Mouse (Mus musculus): ENCODE measurements around the gene Rpa3.

GRCm38 (mm10) chr6:8299066-8299863 is 40.3 kb upstream of the Rpa3 start:
- TF ChIP-seq EP300 (IDR thresholded peaks at IDR 0.05; ENCODE audit: low read depth): no peak
- TF ChIP-seq CTCF (IDR thresholded peaks at IDR 0.05; ENCODE audit: low read depth): no peak

Measured in liver, postnatal 0 days (tissue).